ENCODE assay signal across 38 mouse cellular contexts in genomic region chr5:101638101-101638500, GRCm38 (mm10). TPM values are rescaled to one million over a fixed set of nuclear protein-coding genes. Genes with fewer than 3 reads are reported as not detected.
"Had no signal": no experiment of that assay in that cellular context is flagged by ENCODE, and none has a peak within 500 bp of the region (broad histone marks: within the 10 kb centered on the region; RNA-seq: fewer than 3 reads in every experiment).

No protein-coding gene starts in this region.

- H3K27me3 ChIP-seq: liver, embryonic 13.5 days; liver, embryonic 15.5 days; megakaryocyte, embryonic 14.5 days had no signal

- H3K9me3 ChIP-seq: limb, embryonic 10.5 days; limb, embryonic 12.5 days; limb, embryonic 13.5 days; limb, embryonic 15.5 days; liver, embryonic 12.5 days; liver, embryonic 13.5 days; liver, embryonic 15.5 days; lung, embryonic 15.5 days; megakaryocyte, embryonic 14.5 days; midbrain, embryonic 10.5 days; midbrain, embryonic 12.5 days; midbrain, embryonic 13.5 days; midbrain, embryonic 15.5 days; neural tube, embryonic 12.5 days had no signal

- H3K9ac ChIP-seq: limb, embryonic 12.5 days; limb, embryonic 13.5 days; limb, embryonic 15.5 days; liver, embryonic 12.5 days; liver, embryonic 13.5 days; liver, embryonic 14.5 days; liver, embryonic 15.5 days; liver, postnatal 0 days; lung, embryonic 14.5 days; lung, embryonic 15.5 days; midbrain, embryonic 12.5 days; midbrain, embryonic 13.5 days; midbrain, embryonic 15.5 days; neural tube, embryonic 12.5 days had no signal

- DNase-seq: left cerebral cortex, postnatal 4 days; liver; liver, embryonic 13.5 days; liver, postnatal 0 days; lung, adult 18-20 months; lung, adult 2 months; lung, embryonic 14.5 days; lung, postnatal 10 days; lung, postnatal 14 days; lung, postnatal 36 days; lung, postnatal 4 days; midbrain, embryonic 14.5 days had no signal

- ATAC-seq: liver, embryonic 12.5 days; liver, postnatal 0 days; lung, postnatal 0 days; midbrain, embryonic 13.5 days; midbrain, embryonic 15.5 days; midbrain, embryonic 16.5 days had no signal

- H3K4me2 ChIP-seq: limb, embryonic 12.5 days; limb, embryonic 13.5 days; limb, embryonic 15.5 days; liver, embryonic 11.5 days; liver, embryonic 12.5 days; liver, embryonic 13.5 days; liver, embryonic 15.5 days; lung, embryonic 14.5 days; lung, embryonic 15.5 days; midbrain, embryonic 12.5 days; midbrain, embryonic 13.5 days; midbrain, embryonic 15.5 days; neural tube, embryonic 12.5 days had no signal

- H3K36me3 ChIP-seq: limb, embryonic 10.5 days; limb, embryonic 12.5 days; limb, embryonic 13.5 days; limb, embryonic 15.5 days; liver, embryonic 12.5 days; liver, embryonic 13.5 days; liver, embryonic 15.5 days; lung, embryonic 15.5 days; midbrain, embryonic 10.5 days; midbrain, embryonic 12.5 days; midbrain, embryonic 13.5 days; midbrain, embryonic 15.5 days; neural tube, embryonic 12.5 days had no signal

- H3K4me1 ChIP-seq: limb, embryonic 10.5 days; limb, embryonic 12.5 days; limb, embryonic 13.5 days; limb, embryonic 15.5 days; liver, embryonic 12.5 days; liver, embryonic 13.5 days; liver, embryonic 15.5 days; lung, embryonic 15.5 days; megakaryocyte, embryonic 14.5 days; midbrain, embryonic 10.5 days; midbrain, embryonic 12.5 days; midbrain, embryonic 13.5 days; midbrain, embryonic 15.5 days; neural tube, embryonic 12.5 days had no signal

- H3K4me3 ChIP-seq: limb, embryonic 10.5 days; limb, embryonic 12.5 days; limb, embryonic 13.5 days; limb, embryonic 15.5 days; liver, embryonic 12.5 days; liver, embryonic 13.5 days; liver, embryonic 15.5 days; lung, embryonic 15.5 days; megakaryocyte, embryonic 14.5 days; midbrain, embryonic 10.5 days; midbrain, embryonic 12.5 days; midbrain, embryonic 13.5 days; midbrain, embryonic 15.5 days; myocyte; neural tube, embryonic 12.5 days had no signal

- H3K27ac ChIP-seq: limb, embryonic 10.5 days; limb, embryonic 12.5 days; limb, embryonic 13.5 days; limb, embryonic 15.5 days; liver, embryonic 12.5 days; liver, embryonic 13.5 days; liver, embryonic 14.5 days; liver, embryonic 15.5 days; lung, embryonic 15.5 days; macrophage; midbrain, embryonic 10.5 days; midbrain, embryonic 12.5 days; midbrain, embryonic 13.5 days; midbrain, embryonic 15.5 days; neural tube, embryonic 12.5 days had no signal

RNA-seq across cellular contexts. Expression of gene Nkx6-1, which starts 26.7 kb away (rescaled TPM):
- total RNA-seq: liver, adult 2 months; megakaryocyte progenitor cell, adult 5-6 weeks; megakaryocyte, adult 5-6 weeks; megakaryocyte-erythroid progenitor cell, adult 5-6 weeks; monocyte, adult 5-6 weeks had no signal
- polyA plus RNA-seq: limb, embryonic 11.5 days; limb, embryonic 12.5 days; liver, adult 2 months; liver, embryonic 15.5 days; liver, embryonic 16.5 days; liver, postnatal 0 days; macrophage; myocyte had no signal
